Mouse (Mus musculus) thymus, postnatal 14 days (tissue): ENCODE data around the gene Frmd4b.

Experiments
- DNase-seq: peaks from one replicate; pipeline ENCODE4 v3.0.0; 2021

The Frmd4b gene

GRCm38 (mm10) chr6:97617266-97617743, at the start of gene Frmd4b:
Gene Frmd4b (minus strand): TSS chr6:97617541.
- peak; percentile 6 for DNase-seq

- DNase-seq, result no peak
These were observed 49.1 kb upstream of the Frmd4b start for GRCm38 (mm10) chr6:97666417-97666816.

- DNase-seq, result no peak
These were observed 41.6 kb upstream of the Frmd4b start for GRCm38 (mm10) chr6:97658921-97659320.

GRCm38 (mm10) chr6:97655986-97656385, 38.6 kb upstream of the Frmd4b start:
- DNase-seq, result no peak

GRCm38 (mm10) chr6:97647501-97647900, 30.2 kb upstream of the Frmd4b start:
- DNase-seq, result no peak

GRCm38 (mm10) chr6:97623330-97623729, 6.0 kb upstream of the Frmd4b start:
- no peak for DNase-seq

GRCm38 (mm10) chr6:97622236-97622635, 4.9 kb upstream of the Frmd4b start:
- no peak for DNase-seq

- no peak for DNase-seq
These were observed 433 bp upstream of the Frmd4b start for GRCm38 (mm10) chr6:97617774-97618173.

- DNase-seq, result no peak
These were observed 579 bp downstream of the Frmd4b start for GRCm38 (mm10) chr6:97616658-97617265.

GRCm38 (mm10) chr6:97615901-97616461, 1.4 kb downstream of the Frmd4b start:
- no peak for DNase-seq

GRCm38 (mm10) chr6:97614179-97614578, 3.2 kb downstream of the Frmd4b start:
- no peak for DNase-seq

- DNase-seq, result no peak
These were observed 4.5 kb downstream of the Frmd4b start for GRCm38 (mm10) chr6:97612861-97613260.

- no peak for DNase-seq
These were observed 7.3 kb downstream of the Frmd4b start for GRCm38 (mm10) chr6:97610051-97610450.

GRCm38 (mm10) chr6:97607646-97608045, 9.7 kb downstream of the Frmd4b start:
- no peak for DNase-seq

GRCm38 (mm10) chr6:97595218-97595617, 22.1 kb downstream of the Frmd4b start:
- DNase-seq, result no peak

- no peak for DNase-seq
These were observed 22.8 kb downstream of the Frmd4b start for GRCm38 (mm10) chr6:97594589-97594988.

- no peak for DNase-seq
These were observed 27.1 kb downstream of the Frmd4b start for GRCm38 (mm10) chr6:97590230-97590629.

- no peak for DNase-seq
These were observed 27.8 kb downstream of the Frmd4b start for GRCm38 (mm10) chr6:97589581-97589980.

- DNase-seq, result no peak
These were observed 28.3 kb downstream of the Frmd4b start for GRCm38 (mm10) chr6:97589031-97589430.

- DNase-seq, result no peak
These were observed 30.7 kb downstream of the Frmd4b start for GRCm38 (mm10) chr6:97586606-97587005.

- DNase-seq, result no peak
These were observed 31.3 kb downstream of the Frmd4b start for GRCm38 (mm10) chr6:97586024-97586423.

GRCm38 (mm10) chr6:97582748-97583147, 34.6 kb downstream of the Frmd4b start:
- DNase-seq, result no peak

- DNase-seq, result no peak
These were observed 35.4 kb downstream of the Frmd4b start for GRCm38 (mm10) chr6:97581941-97582340.

- DNase-seq, result no peak
These were observed 36.8 kb downstream of the Frmd4b start for GRCm38 (mm10) chr6:97580479-97581030.

GRCm38 (mm10) chr6:97579704-97580103, 37.6 kb downstream of the Frmd4b start:
- no peak for DNase-seq
